Mouse (Mus musculus) layer of hippocampus, adult 9-10 months (tissue): Measurements from ENCODE around the gene Olfr747.
"Not testable (repeated sequence)": the region's sequence is repeated elsewhere in the genome, so short reads cannot be mapped to it uniquely, and the experiment has no call there.

ENCODE experiments used
- DNase-seq: peaks from one replicate; pipeline ENCODE4 v3.0.0; 2022; ENCODE audit warnings: low spot score

The Olfr747 gene

DNA sequence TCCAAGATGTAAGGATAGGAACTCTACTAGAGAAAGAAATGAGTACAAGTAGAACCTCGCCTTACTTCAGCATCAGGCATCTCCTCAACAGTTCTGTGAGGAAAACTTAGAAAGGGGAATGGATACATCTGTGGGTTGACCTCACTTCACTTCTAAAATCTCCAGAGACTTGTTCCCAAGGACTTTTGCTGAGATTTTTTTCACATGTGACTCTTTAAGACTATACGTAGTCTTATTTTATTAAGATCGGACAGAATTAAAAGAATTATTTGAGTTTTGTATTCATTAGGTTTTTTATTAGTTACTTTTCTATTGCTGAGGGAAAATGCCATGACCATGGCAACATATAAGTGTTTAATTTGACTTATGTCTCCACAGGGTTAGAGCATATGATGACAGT lies at the start of gene Olfr747:
Olfr747 (minus strand) TSS at position 101 of the 400 bp plus-strand sequence.
- DNase-seq = no peak

DNA sequence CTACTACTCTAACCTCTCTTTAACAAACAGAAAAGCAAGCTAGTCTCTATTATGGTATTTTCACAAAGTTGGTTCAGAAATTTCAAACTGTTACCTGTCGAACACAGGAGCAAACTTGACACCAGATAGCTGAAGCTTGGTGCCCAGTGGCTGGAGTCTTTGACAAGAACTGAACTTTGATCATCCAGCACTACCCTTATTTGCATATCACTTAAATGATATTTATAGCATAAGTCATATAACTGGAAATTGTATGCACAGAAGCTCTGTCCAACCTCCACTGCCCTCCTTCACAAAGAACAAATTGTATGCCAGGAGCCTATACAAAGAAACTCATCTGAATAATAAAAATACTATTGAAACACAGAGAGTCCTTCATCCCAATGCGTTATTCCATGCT lies 48.6 kb upstream of the Olfr747 start:
- DNase-seq = no peak

DNA sequence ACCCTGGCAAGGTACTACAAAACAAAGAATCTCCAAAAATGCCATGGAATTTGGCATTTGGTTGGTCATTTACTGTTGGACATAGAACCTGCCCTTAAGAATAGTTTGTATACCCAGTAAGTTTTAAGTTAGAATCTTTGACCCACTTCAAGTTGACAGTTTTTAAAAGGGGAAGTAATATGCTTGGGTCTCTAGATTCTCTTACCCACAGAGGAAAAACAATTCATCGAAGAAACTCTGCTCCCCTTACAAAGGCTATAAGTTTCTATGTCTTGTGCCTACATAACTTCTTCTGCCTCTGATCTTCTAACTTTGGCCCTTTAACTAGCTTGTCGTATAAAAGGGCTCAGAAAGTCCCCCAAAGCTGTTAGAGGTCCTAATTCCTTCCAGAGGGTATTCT lies 47.3 kb upstream of the Olfr747 start:
- no peak for DNase-seq

DNA sequence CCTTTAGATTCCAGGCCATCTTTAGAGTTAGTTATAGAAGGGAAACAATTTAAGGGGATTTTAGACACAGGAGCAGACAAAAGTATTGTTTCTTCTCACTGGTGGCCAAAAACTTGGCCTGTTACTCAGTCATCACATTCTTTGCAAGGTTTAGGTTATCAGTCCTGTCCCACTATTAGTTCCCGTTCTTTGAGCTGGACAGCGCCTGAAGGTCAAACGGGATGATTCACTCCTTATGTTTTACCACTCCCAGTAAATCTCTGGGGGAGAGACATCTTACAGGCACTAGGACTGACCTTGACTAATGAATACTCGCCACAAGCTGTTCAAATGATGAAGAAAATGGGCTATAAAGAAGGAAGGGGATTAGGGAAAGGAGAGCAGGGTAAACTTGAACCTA lies 29.4 kb upstream of the Olfr747 start:
- not testable (repeated sequence) for DNase-seq

DNA sequence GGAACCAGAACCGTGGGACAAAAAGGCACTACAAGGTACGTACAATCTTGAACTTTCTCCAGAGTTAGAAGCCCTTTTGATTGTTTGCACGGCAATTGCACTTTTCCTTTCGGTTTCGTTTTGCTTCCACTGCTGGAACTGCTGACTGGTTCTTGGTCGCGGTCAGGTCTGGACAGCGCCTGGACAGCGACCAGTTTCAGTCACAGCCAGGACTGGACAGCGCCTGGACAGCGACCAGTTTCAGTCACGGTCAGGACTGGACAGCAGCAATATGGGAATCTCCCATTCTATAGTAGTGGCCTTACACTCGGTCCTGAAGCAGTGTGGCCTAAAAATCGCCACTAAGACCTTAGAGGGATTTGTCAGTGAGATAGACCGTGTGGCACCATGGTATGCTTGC lies 26.9 kb upstream of the Olfr747 start:
- DNase-seq = not testable (repeated sequence)

DNA sequence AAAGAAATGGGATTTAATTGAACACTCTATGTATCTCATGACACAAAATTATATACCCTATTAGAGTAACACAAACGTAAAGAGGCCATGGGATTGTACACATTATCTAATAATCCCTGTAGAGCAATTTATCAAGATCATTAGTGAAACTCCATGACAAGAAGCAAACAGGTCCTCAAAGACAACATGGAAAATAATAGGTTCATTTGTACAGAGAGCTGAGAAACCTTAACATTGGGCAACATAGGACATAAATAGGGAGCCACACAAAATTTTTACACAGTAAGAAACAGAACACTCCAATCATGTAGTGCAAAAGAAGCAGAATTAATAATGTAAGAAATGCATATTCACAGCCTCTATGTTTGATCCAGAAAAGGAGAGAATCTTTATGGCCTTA lies 14.1 kb upstream of the Olfr747 start, which contains the start of gene Olfr748:
Olfr748 (plus strand) TSS at position 301 of the 400 bp plus-strand sequence.
- DNase-seq = no peak

DNA sequence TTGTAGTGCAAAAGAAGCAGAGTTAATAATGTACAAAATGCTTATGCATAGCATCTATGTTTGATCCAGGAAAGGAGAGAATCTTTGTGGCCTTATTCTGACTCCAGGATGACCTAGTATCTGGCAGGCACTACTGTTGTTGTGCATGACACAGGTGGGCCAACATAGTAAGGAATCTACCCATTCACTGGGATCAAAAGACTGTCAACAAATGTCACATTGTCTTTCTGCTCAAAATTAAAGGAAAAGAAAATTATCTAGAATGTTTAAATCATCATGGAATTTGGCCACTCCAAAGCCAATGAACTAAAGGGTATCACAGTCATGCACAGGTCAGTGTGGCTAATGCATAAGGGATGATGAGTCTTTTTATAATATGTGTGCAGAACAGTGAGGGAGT lies 46.2 kb downstream of the Olfr747 start, which contains the start of gene Olfr746:
Olfr746 (plus strand) TSS at position 301 of the 400 bp plus-strand sequence.
- DNase-seq = no peak

DNA sequence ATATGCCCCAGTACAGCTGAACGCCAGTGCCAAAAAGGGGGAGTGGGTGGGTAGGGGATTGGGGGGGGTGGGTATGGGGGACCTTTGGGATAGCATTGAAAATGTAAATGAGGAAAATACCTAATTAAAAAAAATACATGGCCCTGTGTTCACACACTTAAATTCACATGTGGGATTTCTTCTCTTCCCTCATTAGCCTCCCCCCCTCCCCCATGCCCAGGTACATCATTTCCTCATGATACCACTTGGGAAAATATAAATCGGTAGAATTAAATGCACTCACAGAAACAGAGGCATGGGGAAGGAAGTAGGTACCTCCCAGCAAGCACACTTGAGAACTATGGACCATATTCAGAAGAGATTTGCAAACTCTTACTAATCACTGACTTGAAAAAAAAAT lies 53.9 kb downstream of the Olfr747 start, which contains the start of gene Olfr745:
Olfr745 (plus strand) TSS at position 301 of the 400 bp plus-strand sequence.
- no peak for DNase-seq
